Comparison of ENCODE assay signal across 17 mouse cellular contexts in the genomic region with DNA sequence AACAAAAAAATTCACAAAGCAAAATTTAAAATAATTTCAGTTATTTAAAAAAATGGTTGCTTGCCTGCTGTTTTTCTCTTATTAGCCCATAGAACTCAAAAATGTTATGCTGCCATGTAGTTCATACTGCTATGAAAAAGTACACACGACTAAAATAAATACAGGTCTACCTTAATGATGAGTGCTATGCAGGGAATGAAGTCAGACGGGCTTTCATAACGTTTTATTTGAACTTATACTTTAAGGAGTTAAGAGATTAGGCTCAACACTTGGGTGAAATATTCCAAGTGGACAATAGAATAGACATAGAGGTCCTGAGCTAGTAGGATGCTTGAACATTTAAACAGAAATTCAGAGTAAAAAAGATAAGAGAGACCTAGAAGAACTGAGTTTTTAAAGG.
"Had no signal": no experiment of that assay in that cellular context is flagged by ENCODE, and none has a peak within 500 bp of the region (broad histone marks: within the 10 kb centered on the region; RNA-seq: fewer than 3 reads in every experiment).

No protein-coding gene starts in this region.

- H3K27ac ChIP-seq: liver, embryonic 13.5 days; liver, embryonic 15.5 days; macrophage; midbrain, embryonic 13.5 days; midbrain, embryonic 15.5 days; neural tube, embryonic 12.5 days; stomach, embryonic 15.5 days; stomach, postnatal 0 days had no signal

- H3K27me3 ChIP-seq: liver, embryonic 13.5 days; liver, embryonic 15.5 days; megakaryocyte, embryonic 14.5 days; midbrain, embryonic 13.5 days; midbrain, embryonic 15.5 days; neural tube, embryonic 12.5 days; stomach, embryonic 15.5 days had no signal

- H3K4me2 ChIP-seq: liver, embryonic 11.5 days; liver, embryonic 13.5 days; liver, embryonic 15.5 days; midbrain, embryonic 11.5 days; midbrain, embryonic 13.5 days; midbrain, embryonic 15.5 days; neural tube, embryonic 12.5 days; stomach, embryonic 15.5 days had no signal

- H3K4me1 ChIP-seq: liver, embryonic 13.5 days; liver, embryonic 15.5 days; megakaryocyte, embryonic 14.5 days; midbrain, embryonic 13.5 days; midbrain, embryonic 15.5 days; neural tube, embryonic 12.5 days; stomach, embryonic 15.5 days had no signal

- H3K4me3 ChIP-seq: liver, embryonic 13.5 days; liver, embryonic 15.5 days; megakaryocyte, embryonic 14.5 days; midbrain, embryonic 13.5 days; midbrain, embryonic 15.5 days; neural tube, embryonic 12.5 days; stomach, embryonic 15.5 days had no signal

- DNase-seq: liver; liver, embryonic 13.5 days; liver, postnatal 0 days; right cerebral cortex, postnatal 14 days; thymus, adult 2 months; thymus, postnatal 25 days; thymus, postnatal 4 days had no signal

- H3K9ac ChIP-seq: liver, embryonic 13.5 days; liver, embryonic 15.5 days; liver, postnatal 0 days; midbrain, embryonic 13.5 days; midbrain, embryonic 15.5 days; neural tube, embryonic 12.5 days; stomach, embryonic 15.5 days had no signal

- H3K36me3 ChIP-seq: liver, embryonic 13.5 days; liver, embryonic 15.5 days; midbrain, embryonic 13.5 days; midbrain, embryonic 15.5 days; neural tube, embryonic 12.5 days; stomach, embryonic 15.5 days had no signal

- ATAC-seq: liver, postnatal 0 days; midbrain, embryonic 13.5 days; midbrain, embryonic 15.5 days had no signal

- H3K9me3 ChIP-seq: liver, embryonic 13.5 days; liver, embryonic 15.5 days; megakaryocyte, embryonic 14.5 days; midbrain, embryonic 13.5 days; midbrain, embryonic 15.5 days; neural tube, embryonic 12.5 days; stomach, embryonic 15.5 days had no signal
